Mouse (Mus musculus) cerebellum, adult (tissue): ENCODE measurements around the gene Olfr556.
"Not testable (repeated sequence)": the region's sequence is repeated elsewhere in the genome, so short reads cannot be mapped to it uniquely, and the experiment has no call there.

Source experiments
- ATAC-seq: cut with Nextera tagmentation; 2 replicates; pipeline ENCODE4 v1.9.2; 2017; ENCODE audit warnings: mild to moderate bottlenecking, moderate library complexity, mixed read lengths; ENCODE audit not compliant: insufficient number of reproducible peaks, low FRiP score, low TSS enrichment

The Olfr556 gene

GRCm38 (mm10) chr7:102664599-102664998 lies at the start of gene Olfr556:
Gene Olfr556, plus strand, starts transcription at chr7:102664899.
- no peak for ATAC-seq

DNA sequence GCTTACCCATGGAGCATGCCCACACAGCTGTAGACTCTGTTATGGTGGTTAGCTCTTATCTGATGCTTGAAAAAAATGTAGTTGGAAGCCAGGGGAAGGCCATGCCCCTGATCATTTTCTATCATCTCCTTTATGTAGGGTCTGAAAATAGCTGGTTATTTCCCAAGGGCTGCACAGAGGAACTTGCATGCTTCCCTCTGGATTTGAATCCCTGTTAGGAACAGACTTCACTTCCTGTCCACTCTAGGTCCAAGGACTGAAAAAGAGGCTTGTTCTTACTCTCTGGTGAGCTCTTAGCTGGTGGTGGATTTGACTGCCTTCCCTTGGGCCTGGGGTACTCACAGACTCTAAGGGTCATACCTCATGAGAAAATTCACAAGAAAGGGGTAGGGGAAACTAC lies 46.6 kb upstream of the Olfr556 start, which contains the start of gene Olfr553:
TSS of gene Olfr553 (minus strand) at position 101 of the 400 bp plus-strand sequence.
- ATAC-seq, result no peak

DNA sequence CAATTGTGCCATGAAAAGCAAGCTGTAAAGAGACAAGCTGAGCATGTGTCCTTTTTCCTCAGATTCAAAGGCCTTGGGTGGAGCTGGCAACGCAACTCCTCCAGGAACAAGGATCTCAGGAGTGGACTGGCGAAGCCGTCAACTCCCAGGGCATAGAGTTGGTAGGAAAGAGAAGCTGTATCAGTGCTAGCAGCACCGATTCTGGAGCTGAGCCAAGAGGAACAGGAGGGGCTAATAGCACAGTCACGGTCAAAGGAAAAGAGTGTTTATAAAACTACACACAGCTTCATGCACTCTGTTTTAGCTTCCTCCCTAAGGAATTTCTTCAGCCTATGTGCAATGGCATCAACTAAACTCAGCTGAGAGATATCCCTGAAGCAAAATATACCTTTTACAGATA lies 45.1 kb upstream of the Olfr556 start:
- no peak for ATAC-seq

DNA sequence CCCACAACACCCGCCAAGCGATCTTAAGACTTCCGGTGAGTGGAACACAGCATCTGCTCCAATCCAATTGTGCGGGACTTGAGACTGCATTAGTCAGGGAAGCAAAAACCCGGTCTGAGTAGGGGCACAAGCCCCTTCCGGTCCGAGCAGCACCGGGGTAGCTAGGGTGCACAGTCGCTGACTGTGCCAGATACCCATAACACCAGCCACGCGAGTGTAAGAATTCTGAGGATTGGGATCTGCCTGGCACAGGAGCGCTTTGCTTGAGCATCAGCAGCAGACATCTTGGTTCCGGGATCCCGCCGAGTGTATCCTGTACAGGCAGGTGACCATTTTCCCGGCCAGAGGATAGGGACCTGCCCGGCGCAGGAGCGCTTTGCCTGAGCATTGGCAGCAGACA lies 44.3 kb upstream of the Olfr556 start:
- ATAC-seq, result not testable (repeated sequence)

DNA sequence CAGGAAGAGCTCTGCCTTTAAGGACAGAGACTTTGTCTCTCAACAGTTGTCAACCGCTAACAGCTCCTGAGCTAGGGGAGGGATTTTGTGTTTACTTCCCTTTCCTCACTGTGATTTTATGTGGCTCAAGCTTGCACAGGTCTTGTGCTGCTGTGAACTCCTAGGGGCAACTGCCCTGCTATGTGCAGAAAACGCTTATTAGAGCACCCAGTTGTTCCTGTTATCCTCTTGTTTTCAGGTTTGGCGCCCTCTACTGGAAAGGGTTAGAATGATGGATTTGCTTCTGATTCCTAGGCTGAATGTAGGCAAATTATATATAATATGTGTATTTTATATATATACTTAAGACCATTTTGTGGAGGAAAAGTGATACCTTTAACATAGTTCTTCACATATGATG lies 28.0 kb upstream of the Olfr556 start:
- ATAC-seq, result no peak

- ATAC-seq, result no peak
Observed at GRCm38 (mm10) chr7:102638132-102638531, 26.6 kb upstream of the Olfr556 start, which contains the start of gene Olfr554. Gene Olfr554, plus strand, starts transcription at chr7:102638432.

GRCm38 (mm10) chr7:102644945-102645344 lies 19.8 kb upstream of the Olfr556 start:
- not testable (repeated sequence) for ATAC-seq

DNA sequence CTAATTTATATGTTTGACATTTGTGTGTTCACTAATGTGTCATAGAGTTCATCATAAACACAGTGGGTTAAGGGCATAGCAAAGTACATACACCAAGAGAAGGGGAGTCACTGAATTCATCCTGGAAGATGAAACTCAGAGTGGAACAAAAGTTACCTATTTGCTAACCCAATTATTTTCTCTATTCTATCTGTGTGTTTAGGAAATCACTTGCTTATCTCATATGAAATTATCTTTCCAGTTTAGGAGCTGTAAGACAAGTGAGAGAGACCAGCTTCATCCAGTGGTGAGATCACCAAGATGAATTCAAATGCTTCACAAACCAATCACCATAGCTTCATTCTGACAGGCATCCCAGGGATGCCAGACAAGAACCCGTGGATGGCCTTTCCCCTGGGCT lies 6.2 kb upstream of the Olfr556 start, which contains the start of gene Olfr555:
TSS of gene Olfr555 (plus strand) at position 301 of the 400 bp plus-strand sequence.
- no peak for ATAC-seq

- no peak for ATAC-seq
Observed at GRCm38 (mm10) chr7:102665378-102665777, 679 bp downstream of the Olfr556 start.

- no peak for ATAC-seq
Observed at GRCm38 (mm10) chr7:102676225-102676624, 11.5 kb downstream of the Olfr556 start.

DNA sequence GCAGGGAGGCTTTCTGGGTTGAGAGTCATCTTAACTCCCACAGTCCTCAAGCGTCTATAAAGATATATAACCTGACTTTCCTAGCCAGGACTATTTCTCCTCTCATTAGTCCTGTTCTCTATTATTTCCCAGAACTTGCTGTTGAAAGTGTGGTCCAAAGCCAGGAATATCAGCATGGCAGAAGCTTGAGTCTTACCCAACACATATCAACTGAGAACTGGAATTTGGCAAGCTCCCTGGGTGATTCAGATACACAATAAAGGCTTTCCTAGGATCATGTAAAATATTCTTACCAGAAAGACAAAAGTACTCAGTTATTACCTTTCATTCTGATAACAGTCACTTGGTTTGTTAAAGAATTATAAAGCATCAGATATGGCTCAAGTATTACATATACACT lies 17.2 kb downstream of the Olfr556 start:
- no peak for ATAC-seq

DNA sequence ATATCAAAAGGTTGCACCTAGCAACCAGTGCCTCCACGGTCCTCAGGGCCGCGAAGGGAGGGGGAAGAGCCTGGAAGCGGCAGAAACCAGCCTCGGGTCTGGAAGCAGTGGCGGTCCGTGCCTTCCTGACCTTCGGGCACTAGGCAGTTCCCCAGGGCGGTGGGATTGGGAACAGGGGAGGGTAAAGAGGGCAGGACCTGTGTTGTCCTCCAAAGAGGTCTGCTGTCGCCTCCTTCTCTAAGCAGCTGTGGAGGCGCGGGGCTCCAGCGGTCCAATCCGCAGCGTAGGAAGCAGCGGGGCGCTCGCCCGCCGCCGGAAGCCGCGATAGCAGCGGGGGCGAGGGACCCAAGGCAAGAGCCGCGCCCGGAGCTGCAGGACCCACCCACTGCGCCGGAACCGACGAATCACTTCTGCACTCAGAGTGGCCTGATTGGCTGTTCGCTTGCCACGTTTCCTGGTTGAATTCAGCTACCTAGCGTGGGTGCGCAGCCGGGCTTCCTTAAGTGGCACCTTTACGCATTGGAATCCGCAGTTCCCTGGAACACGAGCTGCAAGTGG lies 22.3 kb downstream of the Olfr556 start, which contains the start of gene Trim68:
TSS of gene Trim68 (minus strand) at position 384 of the 558 bp plus-strand sequence.
- peak; percentile 86 for ATAC-seq

DNA sequence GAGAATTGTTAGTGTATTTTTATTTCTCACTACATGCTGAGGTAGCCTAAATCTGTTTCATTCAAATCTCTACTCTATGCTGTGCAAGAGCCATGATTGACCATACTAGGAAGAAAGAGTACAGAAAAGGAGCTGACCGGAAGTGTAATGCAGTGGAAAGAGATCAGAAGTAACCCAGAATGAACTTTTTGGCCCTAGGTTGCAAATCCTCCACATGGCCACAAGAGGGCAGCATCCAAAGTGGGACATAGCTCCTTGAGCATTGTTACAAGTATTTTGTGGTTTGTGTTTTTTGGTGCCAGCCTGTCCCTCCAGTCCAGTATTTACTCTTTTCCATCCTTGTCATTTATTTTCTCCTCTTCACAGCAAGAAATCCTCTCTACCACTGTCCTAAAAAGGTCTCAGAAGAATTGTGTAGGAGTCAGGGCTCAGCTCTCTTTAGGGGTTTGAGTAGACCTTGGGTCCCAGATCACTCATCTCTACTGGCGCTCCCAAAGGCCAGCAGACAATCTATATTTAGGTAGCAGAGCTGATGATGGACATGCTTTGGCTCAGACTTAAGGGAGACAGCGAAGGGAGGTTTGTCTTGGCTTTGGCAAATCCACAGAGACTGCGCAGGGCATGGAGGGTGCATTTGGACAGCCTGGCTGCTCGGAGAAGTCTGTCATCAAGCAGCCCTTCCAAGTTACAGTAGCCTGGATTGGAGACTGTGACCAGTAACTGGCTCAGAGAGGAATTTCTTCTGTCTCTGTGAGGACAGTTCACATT lies 30.8 kb downstream of the Olfr556 start, which contains the start of gene Olfr557:
TSS of gene Olfr557 (plus strand) at position 553 of the 768 bp plus-strand sequence.
- ATAC-seq, result no peak

GRCm38 (mm10) chr7:102698461-102698860 lies 33.8 kb downstream of the Olfr556 start:
- no peak for ATAC-seq

DNA sequence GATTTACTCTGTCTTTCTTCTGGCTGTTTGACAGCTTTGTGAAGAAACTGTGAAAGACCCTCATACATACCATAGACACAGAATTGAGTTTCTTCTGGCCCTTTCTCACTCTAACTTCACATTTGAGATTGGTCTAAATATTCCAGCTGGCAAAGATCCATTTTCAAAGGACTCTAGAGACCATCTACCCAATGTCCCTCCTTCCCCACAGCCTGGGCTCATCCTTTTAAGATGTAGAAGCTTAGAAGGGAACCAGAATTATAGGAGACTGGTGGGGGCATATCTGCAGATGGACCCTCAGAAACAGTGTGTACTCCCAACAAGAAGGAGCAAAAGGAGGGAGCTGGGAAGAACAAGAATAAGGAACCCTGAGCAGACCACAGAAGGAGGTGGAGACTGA lies 37.2 kb downstream of the Olfr556 start, which contains the start of gene Olfr558:
TSS of gene Olfr558 (plus strand) at position 301 of the 400 bp plus-strand sequence.
- ATAC-seq, result no peak

GRCm38 (mm10) chr7:102718970-102719369 lies 54.3 kb downstream of the Olfr556 start, which contains the start of gene Olfr33:
Gene Olfr33, minus strand, starts transcription at chr7:102719070.
- no peak for ATAC-seq
